Mouse (Mus musculus): Measurements from ENCODE around the gene Arhgap15.

DNA sequence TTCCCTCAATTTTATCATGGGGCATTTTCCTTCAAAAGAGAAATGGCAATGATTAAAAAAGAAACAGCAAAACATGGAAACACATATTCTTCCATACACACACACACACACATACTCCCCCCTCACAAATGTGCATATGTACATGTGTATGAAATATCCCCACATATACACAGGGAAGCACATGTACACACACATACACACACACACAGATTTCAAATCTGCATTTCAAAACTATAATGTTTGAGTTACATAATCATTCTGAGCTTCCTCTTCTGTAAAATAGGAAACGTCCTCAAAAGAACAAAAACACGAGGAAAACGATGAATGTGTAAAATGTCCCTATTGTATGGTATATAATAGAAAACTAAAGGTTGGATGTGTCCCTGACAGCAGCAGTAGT is 13.1 kb downstream of the Arhgap15 start:
- TF ChIP-seq POLR2A (IDR thresholded peaks at IDR 0.05; ENCODE audit: insufficient read depth, low read depth, low read length) (no peak), CTCF (IDR thresholded peaks at IDR 0.05; ENCODE audit: insufficient read depth, low read depth, low read length) (no peak)
